Mouse (Mus musculus) Patski (cell line): ENCODE results near the gene Pcdh9. TPM values are rescaled to one million over a fixed set of nuclear protein-coding genes. Genes with fewer than 3 reads are reported as not detected.

Source experiments
- ATAC-seq: fragments of 100-300 bp; one replicate; pipeline ENCODE4 v1.8.0; 2021
- CTCF ChIA-PET: fragments of 350-600 bp; sonication (Branson Sonifier 250); formaldehyde crosslinking; loops from one replicate; lab custom pipeline; 2022; ENCODE audit warnings: inconsistent platforms; lab: Charles Lee
- POLR2A ChIA-PET: fragments of 350-600 bp; sonication (Branson Sonifier 250); formaldehyde crosslinking; loops from one replicate; lab custom pipeline; 2022; ENCODE audit warnings: antibody characterized with exemption, inconsistent platforms; lab: Charles Lee
- DNase-seq: peaks from one replicate; pipeline ENCODE4 v3.0.0-alpha.2; 2011; ENCODE audit warnings: low read depth, low spot score
- H3K27me3 ChIP-seq: fragments of 371-371 bp; one replicate; pipeline ENCODE4 v1.5.1; 2021
- CTCF ChIP-seq: fragments of 100-300 bp; IDR thresholded peaks from one replicate; pipeline ENCODE4 v1.5.1; 2021
- in situ Hi-C: fragments of 300-500 bp; cut with MboI; formaldehyde crosslinking; loops from 3 replicates; pipeline ENCODE4 v1.11.1; 2018; ENCODE audit warnings: low pct_unique_long_range_greater_than_20kb, mixed read lengths
- polyA plus RNA-seq: library from polyadenylated mRNA; unstranded; gene quantifications from one replicate; pipeline ENCODE4 v1.2.3, GENCODE M21; 2021

Pcdh9 gene
- polyA plus RNA-seq, 1 experiment from 2014 or later, result not detected

- CTCF ChIA-PET, result no interaction called here
- in situ Hi-C loops, result no loop called here
- TF ChIP-seq CTCF, result no peak
- POLR2A ChIA-PET, result interaction anchor here (0.6 kb wide), 1 partner anchor 188 kb away, joined by 3 read pairs; no protein-coding TSS in a partner anchor
- ATAC-seq, result no peak
- DNase-seq, result no peak
- peaks cover 22% of the 10 kb centered on the region for H3K27me3 ChIP-seq
Observed at GRCm38 (mm10) chr14:93376159-93376558, 514.3 kb downstream of the Pcdh9 start.

- no peak for DNase-seq
- CTCF ChIA-PET, result no interaction called here
- POLR2A ChIA-PET, result no interaction called here
- in situ Hi-C loops, result no loop called here
- no peak for ATAC-seq
- TF ChIP-seq CTCF, result no peak
- peaks cover 22% of the 10 kb centered on the region for H3K27me3 ChIP-seq
Observed at GRCm38 (mm10) chr14:93374181-93374580, 516.3 kb downstream of the Pcdh9 start.

- H3K27me3 ChIP-seq, result peaks cover 23% of the 10 kb centered on the region
- in situ Hi-C loops, result no loop called here
- CTCF ChIA-PET, result no interaction called here
- DNase-seq, result no peak
- peak; percentile 15 for TF ChIP-seq CTCF
- POLR2A ChIA-PET, result no interaction called here
- no peak for ATAC-seq
Observed at GRCm38 (mm10) chr14:93354150-93354549, 536.3 kb downstream of the Pcdh9 start.

GRCm38 (mm10) chr14:93350906-93351305 lies 539.6 kb downstream of the Pcdh9 start:
- peaks cover 26% of the 10 kb centered on the region for H3K27me3 ChIP-seq
- in situ Hi-C loops, result no loop called here
- ATAC-seq (no peak), DNase-seq (no peak)
- no peak for TF ChIP-seq CTCF
- CTCF ChIA-PET, result no interaction called here
- POLR2A ChIA-PET, result no interaction called here

- in situ Hi-C loops, result no loop called here
- DNase-seq (no peak), ATAC-seq (no peak)
- ChIA-PET CTCF (no interaction called here), POLR2A (no interaction called here)
- TF ChIP-seq CTCF, result no peak
- H3K27me3 ChIP-seq, result peaks cover 29% of the 10 kb centered on the region
Observed at GRCm38 (mm10) chr14:93349166-93349565, 541.3 kb downstream of the Pcdh9 start.

GRCm38 (mm10) chr14:93347031-93347430 lies 543.4 kb downstream of the Pcdh9 start:
- POLR2A ChIA-PET, result no interaction called here
- no peak for TF ChIP-seq CTCF
- peaks cover 35% of the 10 kb centered on the region for H3K27me3 ChIP-seq
- in situ Hi-C loops, result no loop called here
- CTCF ChIA-PET, result no interaction called here
- DNase-seq (no peak), ATAC-seq (no peak)

GRCm38 (mm10) chr14:93342781-93343180 lies 547.7 kb downstream of the Pcdh9 start:
- DNase-seq, result no peak
- TF ChIP-seq CTCF, result no peak
- CTCF ChIA-PET, result no interaction called here
- POLR2A ChIA-PET, result no interaction called here
- no peak for ATAC-seq
- in situ Hi-C loops, result no loop called here
- H3K27me3 ChIP-seq, result peaks cover 15% of the 10 kb centered on the region

GRCm38 (mm10) chr14:93341390-93341789 lies 549.1 kb downstream of the Pcdh9 start:
- peaks cover 12% of the 10 kb centered on the region for H3K27me3 ChIP-seq
- no peak for ATAC-seq
- TF ChIP-seq CTCF, result no peak
- CTCF ChIA-PET, result no interaction called here
- in situ Hi-C loops, result no loop called here
- no peak for DNase-seq
- POLR2A ChIA-PET, result no interaction called here

GRCm38 (mm10) chr14:93329247-93329646 lies 561.2 kb downstream of the Pcdh9 start:
- POLR2A ChIA-PET, result no interaction called here
- ATAC-seq (no peak), DNase-seq (no peak)
- no peak for TF ChIP-seq CTCF
- in situ Hi-C loops, result no loop called here
- H3K27me3 ChIP-seq, result peaks cover 21% of the 10 kb centered on the region
- CTCF ChIA-PET, result no interaction called here

- POLR2A ChIA-PET, result no interaction called here
- CTCF ChIA-PET, result no interaction called here
- H3K27me3 ChIP-seq, result peaks cover 21% of the 10 kb centered on the region
- ATAC-seq (no peak), DNase-seq (no peak)
- peak; percentile 23 for TF ChIP-seq CTCF
- in situ Hi-C loops, result loop anchor here (10.0 kb wide), 1 partner anchor 567 kb away; no protein-coding TSS in a partner anchor
Observed at GRCm38 (mm10) chr14:93317393-93317792, 573.1 kb downstream of the Pcdh9 start.

- ChIA-PET POLR2A (no interaction called here), CTCF (interaction anchor here (1.2 to 1.5 kb wide), 2 partner anchors 9 to 13 kb away, joined by 3 to 5 read pairs; no protein-coding TSS in a partner anchor)
- no peak for TF ChIP-seq CTCF
- in situ Hi-C loops, result no loop called here
- ATAC-seq, result no peak
- DNase-seq, result no peak
- H3K27me3 ChIP-seq, result peaks cover 12% of the 10 kb centered on the region
Observed at GRCm38 (mm10) chr14:93288361-93288760, 602.1 kb downstream of the Pcdh9 start.

- ChIA-PET CTCF (interaction anchor here (1.2 to 1.5 kb wide), 2 partner anchors 9 to 12 kb away, joined by 3 to 5 read pairs; no protein-coding TSS in a partner anchor), POLR2A (no interaction called here)
- DNase-seq (no peak), ATAC-seq (no peak)
- peaks cover 12% of the 10 kb centered on the region for H3K27me3 ChIP-seq
- TF ChIP-seq CTCF, result peak; percentile 36
- in situ Hi-C loops, result no loop called here
Observed at GRCm38 (mm10) chr14:93287642-93288041, 602.8 kb downstream of the Pcdh9 start.
